ENCODE assay signal across 21 mouse cellular contexts in the genomic region with DNA sequence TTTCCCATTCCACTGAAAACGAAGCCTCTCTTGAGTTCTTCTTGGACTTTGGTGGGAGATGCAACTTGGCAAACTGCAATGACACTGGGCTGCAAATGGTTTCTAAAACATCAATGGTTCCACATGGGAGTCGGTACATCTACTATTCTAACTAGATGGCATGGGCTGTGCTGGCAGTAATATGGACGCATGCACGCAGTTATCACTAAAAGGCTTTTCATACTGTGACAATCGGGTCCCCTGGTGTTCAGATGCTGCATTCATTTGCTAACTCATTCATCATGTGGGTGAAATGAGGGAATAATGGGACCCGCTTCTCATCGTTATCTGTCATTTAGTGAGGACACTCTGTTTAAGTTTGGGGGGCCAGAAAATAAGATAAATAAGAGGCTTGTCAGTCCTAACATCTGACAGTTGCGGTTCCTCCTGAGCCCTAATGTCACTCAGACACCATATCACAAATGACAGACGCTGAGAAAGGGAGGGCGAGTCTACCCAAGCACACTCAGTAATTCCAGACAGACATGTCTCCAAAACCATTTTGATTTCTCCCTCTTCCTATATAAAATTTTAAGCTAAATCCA.
DNase-seq lines count a peak whose midpoint lies in the region; ATAC-seq and TF ChIP-seq lines count a peak whose summit lies in the region.
"Had no signal": no experiment of that assay in that cellular context is flagged by ENCODE, and none has a peak within 500 bp of the region (broad histone marks: within the 10 kb centered on the region; RNA-seq: fewer than 3 reads in every experiment).

No protein-coding gene starts in this region.

- H3K4me1 ChIP-seq in heart, embryonic 11.5 days (ENCODE audit: control insufficient read depth, insufficient read depth, low read length): no peaks in the 10 kb centered on the region
- peaks cover under 1% of the 10 kb centered on the region; the same call in 1 of the 2 replicates for H3K4me1 ChIP-seq in midbrain, embryonic 14.5 days (ENCODE audit: control insufficient read depth, insufficient read depth, low read length)
- no peaks in the 10 kb centered on the region for H3K4me1 ChIP-seq in midbrain, embryonic 16.5 days (ENCODE audit: control insufficient read depth, insufficient read depth, low read length)
- peaks cover 3% of the 10 kb centered on the region; the same call in 1 of the 2 replicates for H3K4me1 ChIP-seq in forebrain, postnatal 0 days (ENCODE audit: insufficient read depth)
- no peaks in the 10 kb centered on the region for H3K4me1 ChIP-seq in embryonic facial prominence, embryonic 10.5 days
- H3K4me1 ChIP-seq: intestine, embryonic 15.5 days; limb, embryonic 13.5 days; liver, embryonic 12.5 days; stomach, embryonic 15.5 days had no signal

- H3K4me3 ChIP-seq in heart, embryonic 11.5 days (ENCODE audit: low read depth, low read length): no peak overlapping the region
- H3K4me3 ChIP-seq in midbrain, embryonic 14.5 days (replicated peaks; ENCODE audit: low read depth, low read length): no peak overlapping the region
- H3K4me3 ChIP-seq in midbrain, embryonic 16.5 days (ENCODE audit: low read depth, low read length): no peak overlapping the region
- H3K4me3 ChIP-seq in forebrain, postnatal 0 days (ENCODE audit: low read depth, low read length): no peak overlapping the region
- no peak overlapping the region for H3K4me3 ChIP-seq in embryonic facial prominence, embryonic 10.5 days
- H3K4me3 ChIP-seq: intestine, embryonic 15.5 days; limb, embryonic 13.5 days; liver, embryonic 12.5 days; stomach, embryonic 15.5 days had no signal

- no peaks in the 10 kb centered on the region for H3K27me3 ChIP-seq in heart, embryonic 11.5 days (ENCODE audit: control insufficient read depth, insufficient read depth, low read length)
- no peaks in the 10 kb centered on the region for H3K27me3 ChIP-seq in midbrain, embryonic 14.5 days (ENCODE audit: control insufficient read depth, insufficient read depth, low read length)
- no peaks in the 10 kb centered on the region for H3K27me3 ChIP-seq in midbrain, embryonic 16.5 days (ENCODE audit: control insufficient read depth, insufficient read depth, low read depth, low read length)
- H3K27me3 ChIP-seq in forebrain, postnatal 0 days (ENCODE audit: insufficient read depth, low read length): no peaks in the 10 kb centered on the region
- no peaks in the 10 kb centered on the region for H3K27me3 ChIP-seq in embryonic facial prominence, embryonic 10.5 days (replicated peaks; ENCODE audit: low read depth, poor library complexity, severe bottlenecking)
- H3K27me3 ChIP-seq: intestine, embryonic 15.5 days; limb, embryonic 13.5 days; liver, embryonic 12.5 days; stomach, embryonic 15.5 days had no signal

- no peaks in the 10 kb centered on the region for H3K36me3 ChIP-seq in heart, embryonic 11.5 days (ENCODE audit: control insufficient read depth, insufficient read depth, low read length)
- H3K36me3 ChIP-seq in midbrain, embryonic 14.5 days (ENCODE audit: control insufficient read depth, insufficient read depth, low read length): no peaks in the 10 kb centered on the region
- H3K36me3 ChIP-seq in midbrain, embryonic 16.5 days (ENCODE audit: control insufficient read depth, insufficient read depth, low read length): no peaks in the 10 kb centered on the region
- no peaks in the 10 kb centered on the region for H3K36me3 ChIP-seq in forebrain, postnatal 0 days (ENCODE audit: insufficient read depth)
- no peaks in the 10 kb centered on the region for H3K36me3 ChIP-seq in embryonic facial prominence, embryonic 10.5 days (replicated peaks)
- H3K36me3 ChIP-seq: intestine, embryonic 15.5 days; limb, embryonic 13.5 days; liver, embryonic 12.5 days; stomach, embryonic 15.5 days had no signal

- no peak overlapping the region for H3K9ac ChIP-seq in heart, embryonic 11.5 days (ENCODE audit: low read depth, low read length)
- H3K9ac ChIP-seq in midbrain, embryonic 14.5 days (replicated peaks; ENCODE audit: low read length): no peak overlapping the region
- H3K9ac ChIP-seq in midbrain, embryonic 16.5 days (ENCODE audit: low read depth, low read length): no peak overlapping the region
- H3K9ac ChIP-seq in forebrain, postnatal 0 days: no peak overlapping the region
- H3K9ac ChIP-seq: intestine, embryonic 15.5 days; limb, embryonic 13.5 days; liver, embryonic 12.5 days; stomach, embryonic 15.5 days had no signal

- 72% methylated on average over 10 of the region's 10 CpGs for WGBS in heart, embryonic 11.5 days (ENCODE audit: insufficient replicate concordance)
- 58% methylated on average over 10 of the region's 10 CpGs for WGBS in midbrain, embryonic 14.5 days
- 53% methylated on average over 10 of the region's 10 CpGs for WGBS in midbrain, embryonic 16.5 days
- 53% methylated on average over 10 of the region's 10 CpGs for WGBS in forebrain, postnatal 0 days
- WGBS in embryonic facial prominence, embryonic 10.5 days: 84% methylated on average over 10 of the region's 10 CpGs

- no peak overlapping the region for H3K4me2 ChIP-seq in heart, embryonic 11.5 days
- no peak overlapping the region for H3K4me2 ChIP-seq in midbrain, embryonic 14.5 days (ENCODE audit: low read length)
- H3K4me2 ChIP-seq in midbrain, embryonic 16.5 days (ENCODE audit: low read length): no peak overlapping the region
- H3K4me2 ChIP-seq in forebrain, postnatal 0 days (ENCODE audit: low read depth): no peak overlapping the region
- H3K4me2 ChIP-seq: intestine, embryonic 15.5 days; limb, embryonic 13.5 days; liver, embryonic 12.5 days; stomach, embryonic 15.5 days had no signal

- H3K27ac ChIP-seq in heart, embryonic 11.5 days (ENCODE audit: low read depth, low read length): no peak overlapping the region
- no peak overlapping the region for H3K27ac ChIP-seq in midbrain, embryonic 14.5 days (replicated peaks; ENCODE audit: low read depth, low read length)
- H3K27ac ChIP-seq in midbrain, embryonic 16.5 days (ENCODE audit: low read length): no peak overlapping the region
- H3K27ac ChIP-seq in forebrain, postnatal 0 days (ENCODE audit: low read depth, low read length): no peak overlapping the region
- no peak overlapping the region for H3K27ac ChIP-seq in embryonic facial prominence, embryonic 10.5 days (replicated peaks)
- H3K27ac ChIP-seq: intestine, embryonic 15.5 days; limb, embryonic 13.5 days; liver, embryonic 12.5 days; stomach, embryonic 15.5 days had no signal

- no peak for ATAC-seq in heart, embryonic 11.5 days (replicated peaks; ENCODE audit: insufficient number of reproducible peaks, low FRiP score, low TSS enrichment)
- no peak for ATAC-seq in midbrain, embryonic 14.5 days (ENCODE audit: low FRiP score, low TSS enrichment)
- no peak for ATAC-seq in midbrain, embryonic 16.5 days
- no peak for ATAC-seq in forebrain, postnatal 0 days
- ATAC-seq: intestine, embryonic 15.5 days; liver, embryonic 12.5 days had no signal

- DNase-seq in heart, adult 11 months: peak; percentile 17
- DNase-seq in midbrain, embryonic 14.5 days: peak; percentile 33
- no peak for DNase-seq in forebrain, postnatal 0 days
- DNase-seq in yolk sac, embryonic 10.5 days (ENCODE audit: low spot score): no peak
- DNase-seq in embryonic facial prominence, embryonic 10.5 days (ENCODE audit: low spot score): no peak
- DNase-seq: adrenal gland, postnatal 10 days; cerebellum, adult 8-10 months; gastrocnemius, postnatal 36 days; heart, postnatal 4 days; kidney, adult 8-10 months; kidney, postnatal 14 days; layer of hippocampus, postnatal 36 days; lung, adult 2 months; lung, postnatal 14 days; thymus, postnatal 25 days had no signal

- TF ChIP-seq CTCF in forebrain, postnatal 0 days (IDR thresholded peaks at IDR 0.05; ENCODE audit: low read depth): 0 out of 2 replicates have a peak, but pooled peaks have one; percentile 9

- no peaks in the 10 kb centered on the region for H3K9me3 ChIP-seq in heart, embryonic 11.5 days (replicated peaks; ENCODE audit: control insufficient read depth, low read length)
- no peaks in the 10 kb centered on the region for H3K9me3 ChIP-seq in midbrain, embryonic 14.5 days (ENCODE audit: control insufficient read depth, low read length)
- no peaks in the 10 kb centered on the region for H3K9me3 ChIP-seq in midbrain, embryonic 16.5 days (replicated peaks; ENCODE audit: control insufficient read depth, low read length, poor library complexity, severe bottlenecking)
- H3K9me3 ChIP-seq in forebrain, postnatal 0 days (ENCODE audit: low read length): no peaks in the 10 kb centered on the region
- H3K9me3 ChIP-seq in embryonic facial prominence, embryonic 10.5 days: no peaks in the 10 kb centered on the region
- H3K9me3 ChIP-seq: intestine, embryonic 15.5 days; limb, embryonic 13.5 days; stomach, embryonic 15.5 days had no signal

Comparison
In these comparisons a context has a peak if more than half of its experiments do, and no peak if none do; other contexts are left out.
1. DNase-seq: peak in heart, adult 11 months (single experiment) and midbrain, embryonic 14.5 days (single experiment); none in forebrain, postnatal 0 days (single experiment), yolk sac, embryonic 10.5 days (single experiment) and embryonic facial prominence, embryonic 10.5 days (single experiment).